Mouse (Mus musculus) gastrocnemius, adult 8-10 months (tissue): ENCODE results near the gene Dpf2. TPM values are rescaled to one million over a fixed set of nuclear protein-coding genes. Genes with fewer than 3 reads are reported as not detected.

Experiments used
- DNase-seq, 2 experiments: peaks; one replicate each; pipeline ENCODE4 v3.0.0; 2022; ENCODE audit warnings: low spot score in 2 of 2
- total RNA-seq, 4 experiments: library from RNA; stranded (reverse); gene quantifications; 2 replicates each; pipeline ENCODE4 v1.2.4; 2022

Gene Dpf2
- 10 to 100 TPM; 70.5 to 97.8 (median 77.4) TPM for total RNA-seq

DNA sequence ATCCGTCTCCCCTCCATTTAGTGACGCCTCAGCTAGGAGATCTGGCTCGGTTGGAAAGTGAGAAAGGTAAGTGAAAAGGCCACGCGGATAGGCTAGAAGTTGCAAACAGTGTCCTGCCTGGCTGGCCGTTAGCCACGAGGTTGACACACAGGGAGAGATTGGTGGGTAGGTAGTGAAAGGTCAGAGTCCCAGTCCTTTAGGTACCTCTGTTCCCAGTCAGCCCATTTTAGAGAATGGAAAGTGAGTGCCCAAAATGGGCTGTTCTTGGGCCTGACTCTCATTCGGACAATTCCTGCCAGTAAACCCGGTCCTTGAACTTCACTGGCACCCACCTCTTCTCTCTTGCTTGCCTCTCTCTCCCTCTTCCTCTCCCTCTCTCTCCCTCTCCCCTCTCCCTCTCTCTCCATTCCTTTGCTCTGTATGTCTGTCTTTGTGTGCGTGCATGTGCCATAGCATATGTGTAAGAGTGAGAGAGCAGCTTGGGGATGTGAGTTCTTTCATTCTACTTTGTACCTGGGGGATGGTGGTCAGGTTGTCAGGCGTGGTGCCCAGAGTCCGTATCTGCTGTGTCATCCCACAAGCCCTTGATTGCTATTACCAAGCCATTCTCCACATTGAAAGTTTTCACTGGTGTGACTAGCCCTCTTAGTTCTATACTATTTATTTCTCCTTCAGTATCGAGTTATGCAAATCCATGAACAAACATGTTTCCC is at the start of gene Dpf2:
Dpf2 (minus strand) TSS at position 4 of the 713 bp plus-strand sequence.
- no peak for DNase-seq

DNA sequence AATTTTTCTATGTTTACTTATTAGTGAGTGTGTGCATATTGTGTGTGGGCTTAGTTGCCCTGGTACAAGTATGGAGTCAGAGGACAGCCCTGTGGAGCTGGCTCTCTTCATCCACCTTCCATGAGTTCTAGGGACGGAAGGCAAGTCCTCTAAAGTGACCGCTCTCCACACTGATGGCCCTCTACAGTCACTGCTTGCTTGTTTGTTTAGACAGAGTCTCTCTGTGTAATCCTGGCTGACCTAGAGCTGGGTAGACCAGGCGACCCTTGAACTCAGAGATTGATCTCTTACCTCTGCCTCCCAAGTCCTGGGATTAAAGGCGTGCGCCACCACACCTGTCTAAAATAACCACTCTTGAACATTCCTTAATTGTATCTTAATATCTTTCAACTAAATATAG is 44.6 kb upstream of the Dpf2 start:
- DNase-seq = no peak

DNA sequence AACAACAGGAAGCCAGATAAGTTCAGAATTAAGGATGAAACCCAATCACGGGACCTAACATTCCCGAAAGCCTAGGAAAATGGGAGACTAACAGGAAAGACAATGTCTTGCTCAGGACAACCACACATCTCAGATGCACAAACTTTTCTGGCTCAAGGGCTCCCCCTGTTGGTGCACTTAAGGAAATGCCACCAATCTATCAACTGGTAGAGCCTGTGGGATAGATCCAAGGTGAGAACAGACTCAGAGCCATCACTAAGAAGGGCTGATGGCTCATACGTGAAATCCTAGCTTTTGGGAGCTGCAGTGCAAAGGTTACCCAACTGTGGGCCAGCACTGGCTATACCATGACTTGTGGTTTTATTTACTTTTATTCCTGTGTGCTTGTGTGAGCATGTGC is 43.9 kb upstream of the Dpf2 start:
- DNase-seq = peak in 1 of 2 experiments; percentile 58

DNA sequence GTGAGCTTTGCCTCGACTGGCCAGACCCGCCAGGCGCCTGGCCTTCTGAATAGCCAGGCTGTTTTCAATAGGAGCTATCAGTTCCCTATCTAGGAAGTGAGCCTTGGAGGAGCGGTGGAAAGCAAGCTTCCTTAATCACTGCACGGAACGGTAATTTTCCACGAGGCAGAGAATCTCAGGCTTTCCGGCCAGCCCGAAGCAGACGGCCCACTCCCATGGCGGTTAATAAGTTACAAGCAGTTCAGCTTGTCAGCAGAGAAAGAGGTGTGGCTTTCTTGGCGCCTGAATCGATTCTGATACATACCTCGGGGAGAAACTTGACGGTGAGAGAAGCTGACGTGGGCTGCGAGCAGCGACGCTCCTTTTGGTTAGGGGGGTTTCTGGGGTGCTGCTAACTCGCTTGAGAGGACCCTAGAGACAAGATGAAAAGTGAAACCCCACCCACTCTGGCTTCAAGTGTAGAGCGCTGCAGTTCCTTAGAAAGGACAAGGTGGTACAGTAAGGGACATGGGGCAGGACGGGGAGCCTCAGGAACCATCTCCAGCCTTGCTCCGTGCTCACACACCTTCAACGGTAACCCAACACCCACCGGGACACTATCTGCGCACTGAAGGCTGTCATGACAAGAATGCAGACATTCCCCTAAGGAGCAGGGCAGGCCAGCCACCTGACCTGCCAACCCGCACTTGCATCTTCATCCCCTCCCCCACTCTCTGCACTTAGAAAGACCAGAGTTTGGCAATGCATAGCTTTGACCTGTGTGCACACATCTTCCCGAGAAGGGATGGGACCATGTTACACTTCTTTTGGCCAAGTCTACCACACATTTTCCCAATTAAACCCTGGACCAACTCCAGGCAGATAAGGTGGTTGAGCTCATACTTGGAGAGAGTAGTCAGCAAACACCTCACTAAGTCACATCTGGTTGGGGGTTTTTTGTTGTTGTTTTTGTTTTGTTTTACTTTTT is 43.2 kb upstream of the Dpf2 start:
- no peak for DNase-seq

DNA sequence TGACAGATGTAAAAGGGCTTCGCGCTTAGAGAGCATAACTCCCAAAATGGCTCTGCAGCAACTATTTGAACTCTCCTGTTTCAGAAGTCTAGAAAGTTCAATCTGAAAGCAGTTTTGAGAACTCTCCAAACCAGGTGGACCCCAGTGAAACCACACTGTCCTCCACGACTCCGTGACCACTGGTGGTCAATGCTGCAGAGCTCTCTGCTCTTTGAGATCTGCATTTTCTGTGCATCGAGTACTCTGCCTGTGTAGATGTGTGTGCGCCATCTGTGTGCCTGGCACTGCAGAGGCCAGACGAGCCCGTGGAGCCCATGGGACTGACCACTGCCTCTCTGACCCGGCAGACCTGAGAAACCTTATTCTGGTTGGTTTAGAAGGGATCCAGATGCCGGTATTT is 42.1 kb upstream of the Dpf2 start:
- DNase-seq = no peak

DNA sequence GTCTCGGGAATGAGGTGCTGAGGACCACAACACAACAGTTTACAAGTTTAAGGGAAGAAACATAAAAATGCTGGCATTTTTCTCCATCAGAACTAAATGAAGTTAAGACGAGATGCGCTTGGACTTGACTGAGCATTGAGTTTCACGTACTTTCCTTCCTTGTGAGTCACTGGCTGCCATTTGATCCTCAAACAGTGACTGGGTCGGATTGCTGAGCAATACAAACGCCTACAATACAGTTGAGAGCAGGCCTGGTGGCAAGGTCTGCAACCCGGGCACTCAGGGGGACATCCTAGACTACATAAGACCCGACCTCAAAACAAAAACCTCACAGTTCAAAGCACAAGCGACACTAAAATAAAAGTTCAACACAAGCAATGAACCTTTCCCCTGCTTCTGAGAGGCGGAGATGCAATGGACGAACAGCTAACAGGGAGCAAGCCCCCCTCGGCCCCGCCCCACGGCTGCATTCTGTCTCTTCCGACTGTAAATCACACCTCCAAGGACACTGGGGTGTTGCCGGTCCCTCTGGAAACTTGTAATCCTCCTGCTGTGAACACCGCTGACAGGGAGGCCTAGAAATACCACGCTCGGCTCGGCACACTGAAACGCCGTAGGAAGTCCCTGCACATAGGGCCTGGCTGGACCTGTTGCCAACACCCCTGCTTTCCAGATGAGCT is 41.4 kb upstream of the Dpf2 start:
- DNase-seq = no peak

DNA sequence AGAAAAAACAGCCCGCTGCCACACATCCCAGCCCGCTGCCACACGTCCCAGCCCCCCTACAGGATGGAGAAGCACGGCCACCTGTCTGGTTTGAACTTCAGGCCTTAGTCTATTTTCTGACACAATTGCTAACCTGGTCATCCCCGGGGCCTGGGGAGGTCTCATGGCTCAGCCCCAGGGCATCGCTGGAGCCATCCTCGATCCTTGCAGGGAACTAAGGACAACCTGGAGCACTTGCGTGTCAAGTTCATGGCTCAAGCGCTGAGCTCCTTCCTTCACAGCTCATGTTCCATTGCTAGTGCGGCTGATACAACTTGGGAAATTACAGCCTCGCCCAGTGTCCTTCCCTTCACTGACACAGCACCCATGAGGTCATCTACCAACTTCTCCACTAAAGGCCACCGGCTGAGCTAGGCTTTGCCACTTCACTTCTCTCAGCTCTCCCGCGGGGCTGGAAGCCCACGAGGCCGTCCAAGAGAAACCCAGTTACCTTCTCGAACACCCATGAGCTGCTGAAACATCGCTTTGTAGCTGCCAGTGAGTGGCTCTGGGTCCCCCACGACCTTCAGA is 40.5 kb upstream of the Dpf2 start:
- DNase-seq = no peak

DNA sequence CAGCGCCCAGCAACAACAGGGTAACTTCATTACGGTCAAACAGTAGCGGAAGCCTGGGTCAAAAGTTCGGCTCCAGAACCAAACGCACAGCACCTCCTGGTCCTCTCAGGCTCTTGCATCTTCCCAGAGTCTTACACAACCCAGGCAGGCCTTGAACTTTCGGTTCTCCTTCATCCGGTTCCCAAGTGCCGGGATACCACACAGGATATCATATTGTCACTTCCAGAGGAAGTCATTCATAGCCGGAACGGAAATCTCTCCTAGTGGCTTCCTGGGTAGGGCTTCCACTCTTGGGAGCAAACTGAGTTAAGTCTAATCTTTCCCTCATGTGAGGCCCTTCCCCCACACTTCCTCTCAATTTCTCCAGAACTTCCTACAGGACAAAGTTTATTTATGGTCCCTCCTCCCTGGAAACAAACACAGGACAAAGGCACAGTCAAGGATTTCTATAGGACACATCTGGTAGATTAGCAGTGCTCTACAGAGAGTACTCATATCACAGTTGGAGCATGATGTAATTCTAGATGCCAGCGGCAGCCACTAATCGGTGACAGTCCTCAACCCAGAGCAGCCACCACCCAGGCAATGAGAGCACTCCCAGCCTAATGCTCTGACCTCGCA is 39.4 kb upstream of the Dpf2 start:
- DNase-seq = no peak

DNA sequence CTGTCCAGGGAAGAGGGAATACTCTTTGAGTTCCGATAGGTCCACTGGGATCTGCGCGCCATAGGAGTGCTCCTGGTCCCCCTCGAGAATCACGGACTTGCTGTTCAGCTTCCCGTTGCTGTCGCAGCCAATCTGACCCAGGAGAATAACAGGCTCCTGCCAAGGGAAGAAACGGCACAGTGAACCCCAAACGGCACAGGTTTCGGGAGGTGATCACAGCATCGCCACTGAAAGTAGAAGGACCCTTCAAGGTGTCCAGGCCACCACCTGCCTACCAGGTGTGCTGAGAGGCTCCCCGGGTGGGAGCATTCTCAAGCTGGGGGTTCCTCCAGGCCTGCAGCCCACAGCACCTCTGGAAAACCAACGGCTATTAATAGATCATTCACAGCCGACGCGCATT is 38.8 kb upstream of the Dpf2 start:
- DNase-seq = no peak

DNA sequence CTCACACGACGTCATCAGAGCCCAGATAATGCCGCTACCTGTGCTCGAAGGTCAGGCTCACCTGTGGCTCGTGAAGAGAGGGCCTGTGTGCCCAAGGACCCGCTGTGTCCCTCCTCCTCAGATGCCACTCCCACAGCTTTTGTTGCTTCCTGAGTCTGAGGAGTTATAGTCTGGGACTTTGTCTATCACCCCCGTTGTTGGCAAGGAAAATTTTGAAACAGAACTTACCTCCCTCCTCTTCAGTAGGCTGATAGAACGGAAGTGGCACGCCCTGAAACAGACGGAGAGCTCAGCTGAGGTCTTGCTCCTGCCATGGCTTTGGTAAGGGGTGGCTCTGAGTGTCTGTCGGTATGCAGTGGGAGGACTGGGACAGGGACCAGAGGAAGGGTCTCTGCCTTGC is 37.4 kb upstream of the Dpf2 start:
- no peak for DNase-seq

DNA sequence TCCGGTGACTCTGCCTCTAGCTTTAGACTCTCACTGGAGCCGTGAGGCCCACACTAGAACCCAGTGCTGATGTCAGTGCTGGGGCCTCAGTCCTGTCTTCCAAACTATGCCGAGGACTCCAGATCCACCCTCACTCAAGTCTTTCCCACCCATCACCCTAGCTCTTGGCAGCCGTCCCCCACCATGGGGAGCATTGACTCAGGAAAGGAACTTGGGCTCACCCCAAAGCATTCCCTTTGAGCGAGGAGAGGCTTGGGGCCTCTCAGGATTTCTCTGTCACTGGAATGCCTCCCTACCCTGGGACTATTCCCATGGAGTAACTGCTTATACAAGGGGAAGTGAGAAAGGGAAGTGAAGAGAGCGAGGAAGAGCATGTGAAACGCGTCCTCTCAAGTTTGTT is 33.1 kb upstream of the Dpf2 start:
- DNase-seq = peak in 1 of 2 experiments; percentile 63

DNA sequence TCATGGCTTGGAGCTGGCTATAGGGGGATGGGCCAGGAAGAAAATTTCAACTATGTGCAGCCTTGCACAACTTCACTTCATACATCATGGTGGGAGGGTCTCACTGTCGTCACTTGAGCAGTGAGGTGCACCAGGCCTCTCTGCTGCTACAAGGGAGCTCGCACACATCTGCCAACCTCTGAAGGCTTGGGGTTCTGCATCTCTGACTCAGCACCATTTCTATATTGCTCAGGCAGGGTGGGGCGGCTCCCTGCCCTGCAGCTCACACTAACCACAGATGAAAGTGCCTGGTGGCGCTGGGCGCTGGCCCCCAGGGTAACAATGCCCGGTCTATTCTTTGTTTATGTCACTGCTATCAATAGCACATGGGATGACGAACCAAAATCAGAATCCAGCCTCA is 32.2 kb upstream of the Dpf2 start:
- no peak for DNase-seq

DNA sequence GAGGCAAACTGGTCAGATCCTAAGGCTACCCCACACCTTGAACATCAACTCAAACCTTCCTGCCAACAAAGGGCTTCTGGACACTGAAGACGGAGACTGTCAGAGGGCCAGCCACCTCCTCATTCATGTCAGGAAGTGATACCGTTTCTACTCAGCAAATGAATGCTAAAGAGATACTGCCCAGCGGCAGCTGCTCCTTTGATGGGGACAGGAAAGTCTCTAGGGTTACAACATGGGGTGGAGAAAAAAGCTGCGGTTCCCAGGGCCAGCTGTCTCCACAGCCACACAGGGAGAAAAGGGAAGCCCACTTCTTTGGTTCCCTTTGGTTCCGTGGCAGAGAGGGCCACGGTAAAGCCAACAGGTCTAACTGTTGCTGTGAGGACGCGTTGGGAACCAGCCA is 31.3 kb upstream of the Dpf2 start:
- no peak for DNase-seq

DNA sequence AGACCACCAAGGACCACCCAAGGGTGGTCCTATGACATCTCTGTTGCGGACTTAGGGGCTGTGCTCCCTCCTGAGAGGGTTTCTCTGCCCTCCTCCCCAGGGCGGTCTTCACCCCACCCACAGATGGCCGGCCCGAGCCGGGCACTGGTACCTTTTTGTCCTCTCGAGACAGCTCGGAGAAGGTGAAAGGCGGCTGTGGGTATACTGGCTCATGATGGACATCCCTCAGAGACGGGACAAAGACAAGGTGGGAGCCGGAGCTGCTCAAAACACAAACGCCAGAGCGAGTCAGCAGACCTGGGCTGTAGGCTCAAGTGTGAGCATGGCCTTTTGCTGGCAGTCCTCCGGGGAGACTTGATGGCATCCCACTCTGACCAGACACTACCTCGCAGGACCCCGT is 30.6 kb upstream of the Dpf2 start:
- DNase-seq = no peak

DNA sequence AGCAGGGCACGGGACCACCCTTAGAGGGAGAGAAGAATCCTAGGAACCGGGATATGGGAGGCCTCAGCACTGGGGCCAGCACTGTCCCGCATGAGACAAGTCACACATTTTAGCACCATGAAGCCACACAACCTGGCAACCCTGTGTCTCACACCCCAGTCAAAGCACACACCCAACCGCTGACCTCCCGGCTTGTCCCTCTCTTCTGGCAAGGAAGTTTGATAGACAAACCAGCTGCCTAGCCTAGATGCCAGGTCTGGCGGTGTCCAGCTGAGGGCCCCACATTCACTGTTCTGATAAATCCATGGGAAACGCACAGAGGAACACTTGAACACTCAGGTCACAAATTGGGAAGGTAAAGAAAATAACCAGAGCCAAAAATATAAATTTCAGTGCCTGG is 29.8 kb upstream of the Dpf2 start:
- peak in 1 of 2 experiments; percentile 53 for DNase-seq

DNA sequence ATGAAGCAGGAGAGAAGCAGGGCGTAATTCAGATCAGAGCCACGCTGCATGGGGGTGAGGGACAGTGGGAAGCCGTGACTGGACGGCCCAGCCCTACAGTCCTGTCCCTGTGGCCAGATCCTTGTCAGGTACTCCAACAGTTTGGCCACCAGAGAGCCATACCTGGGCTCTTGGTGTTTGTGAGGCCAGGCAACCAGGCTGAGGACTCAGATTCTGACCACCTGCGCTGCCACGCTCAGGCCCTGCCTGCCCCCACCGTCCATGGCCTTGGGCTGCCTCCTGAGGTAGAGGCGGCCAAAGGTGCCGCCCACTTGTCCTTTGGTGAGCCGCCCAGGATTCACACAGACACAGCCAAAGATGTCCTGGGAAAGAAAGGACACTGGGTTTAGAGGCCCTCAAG is 27.8 kb upstream of the Dpf2 start:
- peak in 1 of 2 experiments; percentile 54 for DNase-seq

DNA sequence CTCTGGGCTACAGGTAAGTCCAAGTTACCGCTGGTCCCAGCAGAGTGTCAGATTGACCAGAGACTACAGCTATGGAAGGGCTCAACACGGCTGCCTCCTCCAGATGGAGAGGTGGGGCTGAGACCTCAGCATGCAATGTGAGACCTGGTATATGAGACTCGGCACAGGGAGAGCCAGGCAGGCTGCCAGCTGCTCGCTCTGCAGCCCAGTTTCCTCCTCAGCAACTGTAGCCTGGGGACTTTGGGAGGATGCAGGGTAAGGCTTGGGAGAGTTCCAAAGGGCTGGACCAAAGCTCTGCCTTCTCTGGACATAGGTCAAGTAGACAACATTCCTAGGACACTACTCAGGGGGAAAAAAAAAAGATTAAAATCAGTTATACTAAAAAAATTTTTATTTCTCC is 27.4 kb upstream of the Dpf2 start:
- DNase-seq = peak; percentile 92 to 94

DNA sequence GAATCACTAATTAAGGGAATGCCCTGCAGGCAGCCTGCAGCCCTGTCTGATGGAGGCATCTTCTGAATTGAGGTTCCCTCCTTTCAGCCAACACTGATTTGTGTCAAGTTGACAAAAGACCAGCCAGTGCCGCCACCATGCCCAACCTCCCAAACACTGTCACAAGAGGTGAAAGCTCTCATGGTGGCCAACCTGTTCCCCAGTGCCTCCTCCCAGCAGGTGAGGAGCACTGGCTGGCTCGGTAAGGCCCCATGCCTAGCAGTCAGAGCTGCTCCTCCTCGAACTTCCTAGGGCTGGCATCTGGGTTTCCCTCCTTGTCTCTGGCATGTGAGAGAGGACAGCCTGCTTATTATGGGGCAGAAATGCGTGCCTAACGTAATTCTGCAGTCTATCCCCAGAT is 26.9 kb upstream of the Dpf2 start:
- DNase-seq = no peak

DNA sequence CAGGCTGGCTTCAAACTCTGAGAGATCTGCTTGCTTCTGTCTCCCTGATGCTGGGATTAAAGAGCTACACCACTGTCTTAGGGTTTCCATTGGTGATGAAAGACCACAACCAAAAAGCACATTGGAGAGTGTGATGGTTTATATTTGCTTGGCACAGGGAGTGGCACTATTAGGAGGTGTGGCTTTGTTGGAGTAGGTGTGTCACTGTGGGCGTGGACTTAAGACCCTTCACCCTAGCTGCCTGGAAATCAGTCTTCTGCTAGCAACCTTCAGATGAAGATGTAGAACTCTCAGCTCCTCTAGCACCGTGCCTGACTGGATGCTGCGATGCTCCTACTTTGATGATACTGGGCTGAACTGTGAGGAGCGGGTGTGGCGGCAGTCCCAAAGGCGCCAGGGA is 25.7 kb upstream of the Dpf2 start:
- DNase-seq = no peak

DNA sequence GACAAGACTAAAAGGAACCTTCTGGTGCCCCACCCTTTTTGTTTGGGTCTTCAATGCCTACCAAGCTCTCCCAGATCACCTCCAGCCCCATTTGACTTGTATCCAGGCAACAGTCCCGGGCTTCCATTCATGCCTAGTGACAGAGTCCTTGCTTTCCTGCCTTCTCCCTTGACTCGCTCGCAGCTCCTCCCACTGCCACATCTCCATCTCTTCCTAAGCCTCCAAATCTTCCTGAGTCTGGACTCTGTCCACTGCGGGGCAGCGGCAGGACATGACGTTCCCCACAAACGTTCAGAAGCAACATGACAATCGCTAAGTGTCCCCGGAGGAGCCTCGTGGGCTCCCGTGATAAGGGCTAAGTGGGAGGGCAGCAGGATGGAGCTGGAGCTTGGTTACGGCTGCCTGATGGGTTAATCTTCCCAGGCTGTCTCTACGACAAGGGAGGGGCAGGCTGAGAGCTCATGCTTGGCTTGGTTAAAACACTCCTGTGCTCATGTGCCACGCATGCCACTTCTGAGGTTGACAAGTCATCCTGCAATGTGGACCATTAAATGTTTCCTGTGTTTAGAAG is 25.1 kb upstream of the Dpf2 start:
- no peak for DNase-seq
